Mouse (Mus musculus) monocyte, adult 5-6 weeks (primary cell): ENCODE measurements at regions not wholly inside any gene's neighbourhood (a gene's known extent, or its start where the extent isn't known, plus 50 kb on each side); places are given as distances from the start of the nearest gene placed in this dataset.

Experiments used
- ATAC-seq: fragments of 153-309, 156-312 bp; replicated peaks from 2 replicates; pipeline ENCODE4 v1.8.0; 2017; ENCODE audit warnings: mild to moderate bottlenecking; ENCODE audit not compliant: low TSS enrichment, insufficient number of reproducible peaks, severe bottlenecking, poor library complexity, low FRiP score

DNA sequence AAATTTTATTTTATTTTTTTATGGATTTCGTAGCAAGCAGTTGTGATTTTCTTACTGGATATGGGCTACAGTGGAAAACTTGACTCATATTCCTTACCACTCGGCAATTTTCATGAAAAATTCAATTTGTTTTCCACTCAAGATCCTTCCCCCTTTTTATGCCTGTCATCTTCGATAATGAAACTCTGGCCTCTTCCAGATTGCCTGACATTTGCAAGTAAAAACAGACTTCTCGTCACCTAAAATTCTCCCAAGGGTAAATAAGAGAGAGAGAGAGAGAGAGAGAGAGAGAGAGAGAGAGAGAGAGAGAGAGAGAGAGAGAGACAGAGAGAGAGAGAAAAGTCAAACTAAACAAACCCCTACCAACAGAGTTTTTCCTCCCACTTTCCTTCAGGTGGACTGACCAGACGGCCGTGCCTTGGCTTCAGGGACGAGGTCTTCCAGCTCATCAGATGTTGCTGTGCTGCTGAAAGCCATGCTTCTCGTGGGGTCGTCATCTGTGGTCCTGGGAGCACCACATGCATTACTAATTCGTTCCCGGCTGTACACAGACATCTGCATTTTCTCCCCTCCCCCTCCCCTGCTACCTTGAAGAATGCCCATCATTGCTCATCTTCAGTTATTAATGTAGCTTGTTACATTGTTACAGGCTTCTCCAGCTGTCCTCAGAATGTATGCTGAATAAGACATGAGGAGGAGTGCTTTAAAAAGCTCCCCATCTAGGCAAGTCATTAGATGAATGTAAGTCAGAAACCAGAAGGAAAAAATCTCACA is 569.4 kb downstream of the Ptprc start:
- ATAC-seq = no peak

DNA sequence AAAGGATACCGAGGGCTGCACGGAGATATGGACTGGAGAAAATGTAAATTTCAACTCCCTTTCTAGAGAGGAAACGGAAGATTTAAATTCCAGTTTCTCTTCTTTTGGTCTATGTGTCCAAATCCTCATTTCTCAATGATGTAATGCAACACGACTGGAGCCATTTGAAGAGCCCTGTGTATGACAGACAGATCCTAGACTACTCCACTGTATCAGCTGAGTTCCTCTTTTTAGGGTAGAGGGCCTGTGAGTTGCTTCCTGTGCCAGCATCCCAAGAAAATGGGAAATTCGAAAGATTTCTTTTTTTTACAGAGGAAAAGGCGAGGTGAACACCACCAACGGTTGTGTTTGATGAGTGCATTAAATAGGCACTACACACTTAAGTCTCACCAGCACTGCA is 581.8 kb downstream of the Ptprc start:
- no peak for ATAC-seq

DNA sequence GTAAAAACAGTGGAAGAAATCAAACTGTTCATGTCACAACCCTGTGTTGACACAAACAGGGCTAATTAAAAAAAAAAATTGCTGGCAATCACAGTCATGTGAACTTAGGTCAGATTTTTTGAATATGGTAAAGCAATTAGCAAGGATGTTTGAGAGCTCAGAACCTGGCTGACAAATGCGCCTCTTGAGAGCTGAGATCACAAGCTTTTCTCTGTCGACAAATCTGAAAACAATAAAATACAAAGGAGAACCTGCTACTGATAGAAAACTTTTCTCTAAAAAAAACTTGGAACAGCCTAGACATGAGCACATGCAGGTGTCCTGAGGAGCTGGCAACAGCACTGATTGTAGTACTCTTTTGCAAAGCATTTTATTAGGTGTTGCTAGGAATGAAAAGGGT is 583.6 kb downstream of the Ptprc start:
- no peak for ATAC-seq

DNA sequence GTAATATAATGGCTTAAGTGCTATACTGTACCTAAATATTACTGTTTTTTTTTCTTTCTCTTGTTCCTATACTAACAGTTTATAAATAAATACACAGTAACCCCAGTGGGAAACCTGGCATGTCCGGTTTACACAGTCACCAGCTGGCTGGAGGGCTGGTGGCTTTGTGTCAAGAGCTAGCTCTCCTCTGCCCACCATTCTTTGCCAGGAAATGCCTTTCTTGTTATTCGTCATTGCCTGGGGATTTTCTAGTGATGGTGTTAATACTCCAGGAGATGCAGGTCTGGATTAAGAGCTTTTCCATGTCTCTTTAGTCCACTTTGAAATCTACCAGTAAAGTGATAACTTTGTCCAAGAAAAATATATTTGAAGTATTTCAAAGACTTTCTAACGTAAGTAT is 584.2 kb downstream of the Ptprc start:
- no peak for ATAC-seq

DNA sequence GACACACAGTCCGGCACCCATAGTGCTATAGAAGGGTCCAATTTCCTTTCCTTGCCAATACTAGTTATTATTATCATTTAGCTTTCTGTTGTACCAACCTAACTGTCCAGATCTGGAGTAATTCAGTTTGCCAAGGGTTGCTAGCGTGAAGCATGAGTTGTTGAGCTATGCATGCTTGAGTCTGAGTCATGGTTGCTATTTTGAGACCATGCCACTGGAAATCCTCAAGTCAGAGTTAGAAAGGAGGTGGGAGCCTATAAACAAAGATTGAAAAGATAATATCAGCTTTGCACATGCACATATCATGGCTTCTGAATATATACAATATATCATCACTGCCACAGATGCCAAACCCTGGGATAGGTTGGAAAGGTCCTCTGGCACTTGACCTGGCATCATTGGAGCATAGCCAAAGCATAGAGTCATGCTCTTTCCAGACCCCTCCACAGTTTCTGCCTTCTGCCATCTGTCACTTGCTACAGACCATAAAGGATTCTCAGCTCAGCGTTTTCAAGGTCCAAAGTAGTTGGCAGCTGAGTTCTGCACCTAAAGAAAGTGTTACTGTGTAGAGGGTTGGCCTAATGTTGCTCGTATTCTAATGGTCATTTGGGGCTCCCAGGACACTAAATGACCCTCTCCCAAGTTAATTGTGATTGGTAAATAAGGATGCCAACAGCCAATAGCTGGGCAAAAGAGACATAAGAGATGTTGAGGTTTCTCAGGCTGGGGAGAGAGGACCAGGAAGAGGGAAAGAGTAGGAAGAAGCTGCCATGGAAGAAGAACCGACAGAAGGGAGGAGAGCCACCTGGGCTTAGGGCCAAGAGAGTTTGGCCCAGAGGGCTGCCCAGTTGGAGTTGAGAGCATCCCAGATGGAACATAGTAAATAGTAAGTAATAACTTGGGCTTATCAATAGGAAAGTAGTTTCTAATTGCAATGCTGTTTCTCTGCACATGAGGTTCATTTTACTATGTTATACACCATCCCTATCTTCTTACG is 586.9 kb downstream of the Ptprc start:
- no peak for ATAC-seq

DNA sequence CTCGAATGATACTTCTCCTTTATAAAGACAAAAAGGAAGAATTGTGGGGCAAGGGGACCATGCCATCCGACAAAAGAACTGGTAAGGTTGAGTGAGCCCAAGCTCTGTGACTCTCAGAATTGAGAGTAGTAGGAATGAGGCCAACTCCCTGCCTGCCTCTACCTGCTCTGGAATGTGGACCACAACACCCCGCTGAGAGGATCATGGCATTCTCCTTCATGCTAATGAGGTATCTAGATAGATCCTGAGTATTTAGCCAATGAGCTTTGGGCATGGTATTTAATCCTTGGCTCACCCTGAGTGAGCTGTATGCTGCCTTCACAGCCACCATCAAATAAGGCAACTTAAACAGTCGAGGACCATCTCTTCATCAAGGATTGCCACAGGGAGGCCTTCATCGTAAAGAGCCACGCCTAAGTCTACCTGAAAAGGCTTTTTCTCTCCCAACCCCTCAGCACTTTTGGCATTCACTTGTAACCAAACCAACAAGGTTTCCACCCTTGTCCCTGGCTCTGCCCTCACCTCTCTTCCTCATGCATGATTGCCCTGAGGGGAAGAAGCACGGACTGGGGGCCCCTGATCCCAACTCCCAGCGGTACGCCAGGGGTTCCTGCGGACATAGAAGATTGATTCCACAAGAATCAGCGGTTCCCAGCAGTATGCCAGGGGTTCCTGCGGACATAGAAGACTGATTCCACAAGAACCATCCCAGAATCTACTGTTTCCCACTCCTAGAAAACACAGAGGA is 587.9 kb downstream of the Ptprc start:
- ATAC-seq = no peak

DNA sequence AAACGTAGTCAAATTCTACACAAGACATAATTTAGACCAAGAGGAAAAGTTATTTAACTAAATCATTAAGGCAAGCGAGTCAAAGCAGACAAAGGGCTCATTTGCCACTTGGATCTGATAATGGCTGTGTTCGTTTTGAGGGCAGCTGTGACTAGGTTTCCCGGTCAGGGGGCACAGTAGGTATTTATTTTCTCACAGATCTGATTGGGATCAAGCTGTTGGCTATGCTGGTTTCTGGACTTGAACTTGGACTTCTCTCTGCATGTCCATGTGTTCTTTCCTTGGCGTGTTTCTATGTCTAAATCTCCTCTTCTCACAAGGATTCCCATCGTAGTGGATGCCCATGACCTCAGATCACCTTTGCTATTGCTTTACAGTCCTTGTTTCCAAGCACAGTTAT is 590.8 kb downstream of the Ptprc start:
- ATAC-seq = no peak

DNA sequence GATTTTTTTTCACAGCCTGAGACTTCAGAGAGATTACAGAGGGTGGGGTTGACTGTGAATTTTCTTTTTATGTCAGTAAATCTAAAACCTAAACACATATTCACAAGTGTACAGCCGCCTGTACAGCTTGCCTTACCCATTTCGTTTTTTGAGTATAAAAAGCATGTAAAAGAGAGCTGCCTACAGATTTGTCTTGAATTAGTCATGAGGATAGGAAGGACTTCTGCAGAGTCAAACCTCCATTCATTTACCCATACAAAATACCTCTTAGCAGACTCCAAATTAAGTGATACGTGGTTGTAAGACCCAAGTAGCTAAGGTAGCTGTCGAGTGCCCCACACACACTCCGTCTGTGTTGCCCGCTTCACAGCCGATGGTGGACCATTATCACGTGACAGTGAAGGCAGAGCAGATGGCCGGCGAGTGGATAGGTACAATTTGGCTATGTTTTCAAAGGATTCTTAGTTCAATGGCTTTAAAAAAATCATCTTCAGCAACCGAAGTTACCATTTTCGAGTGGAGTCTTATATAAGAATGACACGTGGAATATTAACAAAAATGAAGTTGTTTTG is 591.3 kb downstream of the Ptprc start:
- ATAC-seq = no peak

DNA sequence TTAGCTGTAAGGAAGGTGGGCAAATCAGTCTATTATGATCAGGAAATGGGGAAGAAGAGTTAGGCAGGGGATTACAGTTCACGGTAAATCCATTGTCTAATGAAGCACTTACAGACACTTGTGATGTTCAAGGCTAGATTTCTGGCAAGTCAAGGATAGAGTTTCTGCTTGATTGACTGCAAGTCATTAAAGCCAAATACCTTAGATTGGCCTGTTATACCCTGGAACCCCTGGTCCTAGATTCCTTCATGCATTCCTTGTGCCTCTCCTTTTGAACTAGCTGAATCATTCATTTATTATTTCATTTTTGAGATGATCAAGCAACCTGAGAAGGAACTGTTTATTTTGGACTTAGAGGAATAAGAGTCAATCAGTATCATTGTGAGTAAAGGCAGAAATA is 597.9 kb downstream of the Ptprc start:
- no peak for ATAC-seq

DNA sequence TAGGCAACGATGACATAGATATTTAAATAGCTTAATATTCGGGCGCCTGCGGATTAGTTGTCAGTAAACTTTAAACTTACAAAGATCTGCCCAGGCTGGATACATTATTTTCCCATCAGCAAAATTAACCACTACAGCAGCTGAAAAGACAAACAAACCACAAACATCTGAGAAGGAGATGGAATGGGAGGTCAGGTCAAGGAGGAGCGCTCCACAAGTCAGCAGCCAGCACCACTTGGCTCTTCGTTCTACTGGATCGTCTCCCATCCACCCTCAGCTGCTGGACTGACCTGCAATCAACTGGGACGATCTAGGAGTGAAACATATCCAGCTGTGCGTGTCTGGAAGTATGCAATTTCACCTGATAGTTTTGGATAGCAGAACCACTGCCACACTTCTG is 599.3 kb downstream of the Ptprc start:
- no peak for ATAC-seq

DNA sequence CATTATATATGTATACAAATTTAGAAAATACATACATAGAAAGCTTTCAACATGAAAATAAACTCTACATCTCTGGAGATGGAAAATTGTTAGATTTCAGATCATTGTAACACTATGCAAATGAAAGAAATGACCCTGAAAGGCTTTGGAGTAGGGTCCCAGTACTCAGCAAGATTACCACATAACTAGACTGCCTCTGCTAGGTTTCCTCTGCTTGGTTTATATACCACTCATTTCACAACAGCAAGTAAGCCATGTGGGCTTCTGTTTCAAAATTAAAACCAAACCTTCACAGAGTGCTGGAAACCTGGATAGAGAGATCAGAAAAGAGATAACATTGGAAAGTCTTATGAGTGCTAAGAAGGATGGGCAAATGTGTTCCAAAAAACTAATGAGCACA is 600.1 kb downstream of the Ptprc start:
- no peak for ATAC-seq

DNA sequence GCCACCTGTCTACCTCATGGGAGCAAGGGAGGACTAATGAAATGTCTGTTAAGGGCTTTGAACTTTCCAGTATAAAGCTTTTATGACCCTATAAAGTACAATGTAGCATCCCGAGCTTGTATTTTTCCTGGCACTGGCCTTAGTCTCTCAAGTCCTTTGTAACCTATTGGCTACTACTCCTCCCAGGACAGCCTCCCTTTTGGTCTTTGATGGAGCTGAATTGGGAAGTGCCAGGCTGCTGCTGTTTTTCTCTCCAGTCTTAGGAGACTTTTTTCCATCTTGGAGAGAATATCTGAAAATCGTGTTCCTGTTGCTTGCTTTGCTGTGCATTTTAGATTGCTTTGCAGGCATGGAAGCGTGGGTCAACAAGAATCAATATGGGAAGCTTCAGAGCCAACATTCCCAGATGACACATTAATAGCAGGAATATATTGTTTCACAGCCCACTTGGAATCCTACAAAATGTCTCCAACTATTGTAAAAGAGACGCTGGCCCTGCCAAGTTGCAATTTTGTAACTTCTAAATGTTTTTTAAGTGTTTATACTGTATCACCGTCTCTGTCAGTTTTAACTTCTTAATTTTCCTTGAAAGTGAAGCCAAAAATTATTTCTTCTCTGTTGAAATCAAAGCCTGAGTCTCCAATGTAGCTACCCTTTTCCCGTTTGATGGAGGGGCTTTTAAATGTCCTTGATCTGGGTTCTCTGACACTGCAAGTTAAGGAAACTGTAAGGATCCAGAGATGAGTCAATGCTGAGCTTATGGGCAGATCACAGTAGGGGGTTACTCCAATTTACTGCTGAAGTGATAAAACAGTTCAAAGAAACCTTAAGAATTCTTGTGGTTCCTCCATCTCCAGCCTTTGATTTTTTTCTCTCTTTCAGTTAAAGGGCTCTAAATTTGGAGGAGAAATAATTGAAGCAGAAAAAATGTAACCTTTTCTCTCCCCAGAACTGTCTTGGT is 603.3 kb downstream of the Ptprc start:
- no peak for ATAC-seq

DNA sequence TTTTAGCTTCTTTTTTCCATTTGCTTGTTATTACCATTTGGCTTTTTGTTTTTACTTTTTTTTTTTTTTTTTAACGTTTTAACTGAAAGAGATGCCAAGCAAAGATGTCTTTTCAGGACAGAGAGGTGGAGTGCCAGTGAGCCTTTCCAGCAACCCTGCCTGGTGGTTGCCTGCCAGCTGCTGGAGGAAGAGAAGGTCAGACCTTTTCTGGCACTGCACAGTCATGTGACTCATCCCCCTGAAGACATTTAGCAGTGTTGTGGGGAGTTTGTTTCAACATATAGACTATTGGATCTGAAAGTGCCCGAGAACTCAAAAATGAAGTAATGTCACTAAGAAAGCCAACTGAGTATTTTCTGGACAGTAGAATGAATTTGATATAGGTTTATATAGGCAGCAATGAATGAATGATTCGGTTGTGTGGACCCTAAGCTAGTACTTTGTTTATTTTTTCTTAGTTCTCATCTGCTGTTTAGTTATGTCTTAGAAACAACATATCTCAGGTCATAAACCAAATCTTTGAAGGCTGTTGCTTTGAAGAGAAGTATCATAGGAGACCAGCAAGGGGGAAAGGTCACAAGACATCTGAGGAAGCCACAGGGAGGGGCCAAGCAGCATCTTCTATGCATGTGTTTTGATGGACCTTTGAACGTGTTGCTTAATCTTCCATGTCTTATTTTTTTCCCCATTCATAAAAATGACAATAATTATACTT is 604.2 kb downstream of the Ptprc start:
- no peak for ATAC-seq

DNA sequence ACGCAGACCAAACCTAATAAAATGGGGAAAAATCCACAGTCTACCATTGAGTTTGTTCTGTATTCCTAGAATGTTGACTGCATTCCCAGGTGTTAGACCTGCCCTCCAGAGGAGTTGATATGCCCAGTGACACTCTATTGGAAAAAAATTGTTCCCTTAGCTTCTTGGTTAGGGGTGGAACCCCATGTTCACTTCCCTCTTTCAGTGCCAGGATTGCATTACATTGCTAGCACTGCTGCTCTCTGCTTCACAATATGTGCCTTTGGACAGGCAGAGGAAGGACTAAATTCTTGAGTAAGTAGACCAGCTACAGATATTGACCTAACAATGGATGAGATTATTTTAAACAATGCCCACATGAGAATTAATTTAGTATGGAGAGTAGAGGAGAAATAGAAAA is 607.3 kb upstream of the Nr5a2 start:
- ATAC-seq = no peak

DNA sequence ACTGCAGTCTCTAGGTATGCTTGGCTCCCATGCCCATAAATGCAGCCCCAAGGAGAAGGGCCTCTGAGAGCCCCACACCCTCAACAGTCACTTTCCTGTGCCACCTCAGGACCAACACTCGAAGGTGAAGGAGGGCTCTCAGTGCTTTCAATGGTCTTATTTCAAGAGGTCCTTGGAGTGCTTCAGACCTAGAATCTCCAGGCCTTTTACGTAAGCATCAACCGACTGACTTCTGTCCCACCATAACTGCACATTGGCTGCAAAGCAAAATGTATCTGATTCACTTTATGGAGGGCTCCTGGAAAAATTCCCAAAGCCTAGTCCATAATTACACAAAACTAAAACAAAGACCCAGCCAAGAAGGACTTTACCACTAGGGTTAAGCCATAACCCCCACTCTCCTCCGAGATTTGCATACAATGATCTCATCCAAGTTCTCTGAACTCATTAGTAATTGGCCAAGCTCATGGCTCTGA is 605.4 kb upstream of the Nr5a2 start:
- ATAC-seq = no peak

DNA sequence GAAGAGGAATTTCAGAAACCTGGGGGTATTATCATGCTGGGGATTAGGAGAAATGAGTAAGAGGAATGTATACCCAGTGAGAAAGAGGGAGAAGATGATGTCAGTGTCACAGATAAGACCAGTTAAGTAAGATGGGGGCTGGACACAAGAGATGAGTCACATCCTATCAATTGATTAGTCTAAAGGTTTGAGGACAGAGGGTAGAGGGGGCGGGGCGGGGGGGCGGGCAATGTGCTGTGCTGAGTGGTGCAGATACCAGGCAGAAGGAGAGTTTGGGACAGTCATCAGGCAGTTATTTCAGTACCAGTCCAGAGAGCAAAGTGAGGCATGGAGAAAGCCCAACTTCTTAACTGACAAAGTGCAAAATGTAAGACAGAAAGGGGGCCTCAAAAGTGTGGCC is 601.4 kb upstream of the Nr5a2 start:
- no peak for ATAC-seq
